Mouse (Mus musculus): ENCODE measurements around the gene Sdc3. TPM values are rescaled to one million over a fixed set of nuclear protein-coding genes. Genes with fewer than 3 reads are reported as not detected.

Gene Sdc3
- polyA plus RNA-seq, 1 experiment from 2014 or later: 113 TPM

DNA sequence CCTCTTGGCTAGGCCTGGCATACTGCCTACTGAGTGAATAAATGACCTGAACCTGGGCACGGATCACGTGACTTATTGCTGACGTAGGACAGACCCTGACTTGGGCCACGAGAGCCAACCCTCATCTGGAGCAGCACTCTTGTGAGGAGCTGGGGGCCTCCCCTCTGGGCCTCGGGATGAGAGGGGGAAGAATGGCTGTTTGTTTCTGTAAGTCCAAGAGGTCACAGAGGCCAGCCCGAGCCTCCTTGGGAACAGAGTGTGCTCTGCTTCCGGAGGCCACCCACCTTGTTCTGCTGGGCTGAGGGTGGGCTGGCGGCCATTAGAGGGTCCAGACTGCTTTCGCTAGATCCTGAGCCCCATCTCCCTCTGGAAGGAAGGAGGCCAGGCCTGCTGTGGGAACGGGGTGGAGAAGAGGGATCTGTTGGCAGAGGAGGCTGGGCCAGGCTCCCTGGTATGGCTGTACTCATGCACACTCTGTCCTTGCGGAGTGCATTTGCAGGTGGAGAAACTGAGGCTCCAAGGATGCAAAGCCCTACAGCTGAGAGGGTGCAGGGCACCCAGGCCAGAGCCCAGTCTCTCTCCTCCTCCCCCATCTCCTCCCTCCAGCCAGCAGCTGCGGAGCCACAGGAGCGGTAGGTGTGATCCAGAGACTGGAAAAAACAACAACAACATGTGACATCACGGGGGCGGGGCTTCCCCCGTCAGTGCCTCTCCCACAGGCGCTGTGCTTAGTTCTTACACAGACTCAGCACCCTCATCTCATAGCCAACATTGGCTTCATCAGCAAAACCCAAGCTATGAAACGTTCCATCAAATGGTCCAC lies 36.7 kb downstream of the Sdc3 start:
- Histone ChIP-seq H3K4me1 (replicated peaks; ENCODE audit: control insufficient read depth, insufficient read depth, low read length) (peaks cover 10% of the 10 kb centered on the region), H3K27ac (ENCODE audit: low read length) (no peak overlapping the region), H3K4me3 (replicated peaks; ENCODE audit: low read length) (no peak overlapping the region), H3K4me2 (ENCODE audit: low read length) (no peak overlapping the region), H3K36me3 (ENCODE audit: control insufficient read depth, insufficient read depth) (peaks cover under 1% of the 10 kb centered on the region), H3K9me3 (ENCODE audit: control insufficient read depth, low read length) (no peaks in the 10 kb centered on the region), H3K9ac (replicated peaks; ENCODE audit: low read depth, low read length) (no peak overlapping the region), H3K27me3 (replicated peaks; ENCODE audit: control insufficient read depth, insufficient read depth, low read length) (0 out of 2 replicates have a peak, but pooled peaks cover 7% of the 10 kb centered on the region)
- peak; percentile 45 for ATAC-seq
- WGBS: 12% methylated on average over 18 of the region's 18 CpGs

DNA sequence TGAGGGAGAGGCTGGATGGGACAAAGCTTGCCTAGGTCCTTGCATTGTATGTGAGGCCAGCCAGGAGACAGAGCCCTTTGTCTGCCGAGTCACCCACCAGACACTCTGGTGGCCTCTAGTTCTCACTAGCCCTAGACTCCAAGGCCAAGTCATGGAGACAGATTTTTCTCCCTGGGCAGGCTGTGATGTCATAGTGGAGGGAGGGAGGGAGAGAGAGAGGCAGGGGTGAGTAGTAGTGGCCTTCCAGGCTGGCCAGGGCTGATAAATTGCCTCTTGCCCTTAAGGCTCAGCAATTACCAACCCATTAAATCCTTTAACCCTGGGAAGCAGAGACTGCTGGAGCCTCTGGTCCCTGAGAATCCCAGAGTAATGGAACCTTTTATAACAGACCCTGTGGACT lies 41.8 kb downstream of the Sdc3 start:
- no peak overlapping the region for H3K4me3 ChIP-seq (replicated peaks; ENCODE audit: low read length)
- H3K4me1 ChIP-seq (replicated peaks; ENCODE audit: control insufficient read depth, insufficient read depth, low read length): peaks cover 16% of the 10 kb centered on the region
- no peaks in the 10 kb centered on the region for H3K36me3 ChIP-seq (ENCODE audit: control insufficient read depth, insufficient read depth)
- 52% methylated on average over 1 of the region's 1 CpGs for WGBS
- H3K27me3 ChIP-seq (replicated peaks; ENCODE audit: control insufficient read depth, insufficient read depth, low read length): peaks cover 18% of the 10 kb centered on the region
- no peak for ATAC-seq
- H3K9ac ChIP-seq (replicated peaks; ENCODE audit: low read depth, low read length): no peak overlapping the region
- no peaks in the 10 kb centered on the region for H3K9me3 ChIP-seq (ENCODE audit: control insufficient read depth, low read length)
- H3K4me2 ChIP-seq (ENCODE audit: low read length): no peak overlapping the region
- H3K27ac ChIP-seq (ENCODE audit: low read length): no peak overlapping the region

- no peak overlapping the region for H3K9ac ChIP-seq (replicated peaks; ENCODE audit: low read depth, low read length)
- no peak for ATAC-seq
- H3K9me3 ChIP-seq (ENCODE audit: control insufficient read depth, low read length): no peaks in the 10 kb centered on the region
- no peak overlapping the region for H3K4me3 ChIP-seq (replicated peaks; ENCODE audit: low read length)
- peaks cover 16% of the 10 kb centered on the region for H3K4me1 ChIP-seq (replicated peaks; ENCODE audit: control insufficient read depth, insufficient read depth, low read length)
- no peak overlapping the region for H3K27ac ChIP-seq (ENCODE audit: low read length)
- peaks cover 19% of the 10 kb centered on the region for H3K27me3 ChIP-seq (replicated peaks; ENCODE audit: control insufficient read depth, insufficient read depth, low read length)
- WGBS: 75% methylated on average over 4 of the region's 4 CpGs
- H3K4me2 ChIP-seq (ENCODE audit: low read length): no peak overlapping the region
- H3K36me3 ChIP-seq (ENCODE audit: control insufficient read depth, insufficient read depth): no peaks in the 10 kb centered on the region
Observed at GRCm38 (mm10) chr4:130835550-130835949, 43.2 kb downstream of the Sdc3 start.

GRCm38 (mm10) chr4:130836281-130837061 lies 44.1 kb downstream of the Sdc3 start:
- 2% methylated on average over 20 of the region's 20 CpGs for WGBS
- Histone ChIP-seq H3K27ac (ENCODE audit: low read length) (no peak overlapping the region; the same call in 1 of the 2 replicates), H3K9ac (replicated peaks; ENCODE audit: low read depth, low read length) (0 out of 2 replicates have a peak overlapping the region, but pooled peaks have one; percentile 17), H3K4me3 (replicated peaks; ENCODE audit: low read length) (peak overlapping the region; percentile 8; the same call in 1 of the 2 replicates), H3K9me3 (ENCODE audit: control insufficient read depth, low read length) (no peaks in the 10 kb centered on the region), H3K27me3 (replicated peaks; ENCODE audit: control insufficient read depth, insufficient read depth, low read length) (peaks cover 19% of the 10 kb centered on the region), H3K36me3 (ENCODE audit: control insufficient read depth, insufficient read depth) (no peaks in the 10 kb centered on the region), H3K4me2 (ENCODE audit: low read length) (peak overlapping the region; percentile 43), H3K4me1 (replicated peaks; ENCODE audit: control insufficient read depth, insufficient read depth, low read length) (peaks cover 20% of the 10 kb centered on the region)
- ATAC-seq: peak; percentile 84

- no peak for ATAC-seq
- no peak overlapping the region for H3K27ac ChIP-seq (ENCODE audit: low read length)
- peaks cover 23% of the 10 kb centered on the region for H3K4me1 ChIP-seq (replicated peaks; ENCODE audit: control insufficient read depth, insufficient read depth, low read length)
- H3K4me3 ChIP-seq (replicated peaks; ENCODE audit: low read length): no peak overlapping the region
- peaks cover 12% of the 10 kb centered on the region for H3K27me3 ChIP-seq (replicated peaks; ENCODE audit: control insufficient read depth, insufficient read depth, low read length)
- no peak overlapping the region for H3K4me2 ChIP-seq (ENCODE audit: low read length)
- no peaks in the 10 kb centered on the region for H3K36me3 ChIP-seq (ENCODE audit: control insufficient read depth, insufficient read depth)
- no peak overlapping the region for H3K9ac ChIP-seq (replicated peaks; ENCODE audit: low read depth, low read length)
- 42% methylated on average over 11 of the region's 11 CpGs for WGBS
- no peaks in the 10 kb centered on the region for H3K9me3 ChIP-seq (ENCODE audit: control insufficient read depth, low read length)
Observed at GRCm38 (mm10) chr4:130838585-130838984, 46.2 kb downstream of the Sdc3 start.

- WGBS: 41% methylated on average over 8 of the region's 8 CpGs
- ATAC-seq: peak; percentile 80
- no peak overlapping the region for H3K27ac ChIP-seq (ENCODE audit: low read length)
Observed at GRCm38 (mm10) chr4:130841107-130841840, 48.9 kb downstream of the Sdc3 start.

GRCm38 (mm10) chr4:130848814-130849213 lies 56.5 kb downstream of the Sdc3 start:
- Histone ChIP-seq H3K27me3 (replicated peaks; ENCODE audit: control insufficient read depth, insufficient read depth, low read length) (no peaks in the 10 kb centered on the region), H3K4me3 (replicated peaks; ENCODE audit: low read length) (no peak overlapping the region), H3K9ac (replicated peaks; ENCODE audit: low read depth, low read length) (no peak overlapping the region), H3K9me3 (ENCODE audit: control insufficient read depth, low read length) (no peaks in the 10 kb centered on the region), H3K36me3 (ENCODE audit: control insufficient read depth, insufficient read depth) (no peaks in the 10 kb centered on the region), H3K4me1 (replicated peaks; ENCODE audit: control insufficient read depth, insufficient read depth, low read length) (no peaks in the 10 kb centered on the region), H3K27ac (ENCODE audit: low read length) (no peak overlapping the region), H3K4me2 (ENCODE audit: low read length) (no peak overlapping the region)
- WGBS: 76% methylated on average over 14 of the region's 14 CpGs
- no peak for ATAC-seq

More at GRCm38 (mm10) chr4:130841107-130841840, 48.9 kb downstream of the Sdc3 start:
- H3K4me2 ChIP-seq (ENCODE audit: low read length): no peak overlapping the region
- no peaks in the 10 kb centered on the region for H3K36me3 ChIP-seq (ENCODE audit: control insufficient read depth, insufficient read depth)
- no peak overlapping the region for H3K4me3 ChIP-seq (replicated peaks; ENCODE audit: low read length)
- H3K27me3 ChIP-seq (replicated peaks; ENCODE audit: control insufficient read depth, insufficient read depth, low read length): peaks cover 9% of the 10 kb centered on the region; the same call in 1 of the 2 replicates
- H3K9me3 ChIP-seq (ENCODE audit: control insufficient read depth, low read length): no peaks in the 10 kb centered on the region
- H3K9ac ChIP-seq (replicated peaks; ENCODE audit: low read depth, low read length): peak overlapping the region; percentile 29; the same call in 1 of the 2 replicates
- H3K4me1 ChIP-seq (replicated peaks; ENCODE audit: control insufficient read depth, insufficient read depth, low read length): peaks cover 19% of the 10 kb centered on the region

DNA sequence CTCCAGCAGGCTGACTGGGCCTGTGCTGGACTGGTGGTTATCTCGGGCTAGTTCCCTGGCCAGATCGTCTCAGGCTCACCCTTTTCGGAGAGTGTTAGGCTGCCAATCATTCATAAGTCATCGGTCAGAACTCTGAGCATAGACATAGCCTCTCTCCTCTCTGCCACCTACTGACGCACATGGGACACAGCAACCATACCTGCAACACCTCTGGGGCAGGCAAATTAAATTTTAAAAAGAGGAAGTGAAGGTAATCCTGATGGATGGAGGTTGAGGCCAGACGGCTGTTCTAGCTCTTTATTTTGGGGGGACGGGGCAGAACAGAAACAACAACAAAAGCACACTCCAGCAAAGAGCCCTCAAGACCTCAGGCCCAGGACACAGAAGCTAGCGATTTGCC lies 65.3 kb downstream of the Sdc3 start:
- no peaks in the 10 kb centered on the region for H3K36me3 ChIP-seq (ENCODE audit: control insufficient read depth, insufficient read depth)
- H3K4me2 ChIP-seq (ENCODE audit: low read length): no peak overlapping the region
- no peak for ATAC-seq
- H3K27me3 ChIP-seq (replicated peaks; ENCODE audit: control insufficient read depth, insufficient read depth, low read length): 0 out of 2 replicates have a peak, but pooled peaks cover under 1% of the 10 kb centered on the region
- H3K4me1 ChIP-seq (replicated peaks; ENCODE audit: control insufficient read depth, insufficient read depth, low read length): peaks cover 11% of the 10 kb centered on the region
- H3K27ac ChIP-seq (ENCODE audit: low read length): no peak overlapping the region
- WGBS: 63% methylated on average over 8 of the region's 8 CpGs
- H3K9ac ChIP-seq (replicated peaks; ENCODE audit: low read depth, low read length): no peak overlapping the region
- H3K4me3 ChIP-seq (replicated peaks; ENCODE audit: low read length): no peak overlapping the region
- no peaks in the 10 kb centered on the region for H3K9me3 ChIP-seq (ENCODE audit: control insufficient read depth, low read length)

DNA sequence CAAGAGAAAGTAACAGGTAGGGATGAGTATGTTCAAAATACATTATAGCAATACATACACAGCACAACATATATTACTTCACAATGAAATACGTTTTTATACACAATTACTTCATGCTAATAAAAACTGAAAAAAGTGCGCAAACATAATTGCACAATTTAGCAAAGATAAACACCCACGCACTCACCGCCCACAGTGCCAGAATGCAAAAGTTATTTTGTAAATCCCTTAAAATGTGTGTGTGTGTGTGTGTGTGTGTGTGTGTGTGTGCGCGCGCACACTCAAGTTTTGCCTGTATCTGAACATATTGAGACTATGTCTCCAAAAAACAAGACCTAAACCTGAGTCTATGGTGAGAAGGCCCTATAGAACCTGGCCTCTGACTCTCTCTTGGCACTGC lies 66.5 kb downstream of the Sdc3 start:
- Histone ChIP-seq H3K4me1 (replicated peaks; ENCODE audit: control insufficient read depth, insufficient read depth, low read length) (peaks cover 11% of the 10 kb centered on the region), H3K4me3 (replicated peaks; ENCODE audit: low read length) (no peak overlapping the region), H3K27me3 (replicated peaks; ENCODE audit: control insufficient read depth, insufficient read depth, low read length) (peaks cover 2% of the 10 kb centered on the region; the same call in 1 of the 2 replicates), H3K4me2 (ENCODE audit: low read length) (no peak overlapping the region), H3K9me3 (ENCODE audit: control insufficient read depth, low read length) (no peaks in the 10 kb centered on the region), H3K27ac (ENCODE audit: low read length) (no peak overlapping the region), H3K9ac (replicated peaks; ENCODE audit: low read depth, low read length) (no peak overlapping the region), H3K36me3 (ENCODE audit: control insufficient read depth, insufficient read depth) (no peaks in the 10 kb centered on the region)
- 94% methylated on average over 7 of the region's 7 CpGs for WGBS
- no peak for ATAC-seq

All from forebrain, embryonic 16.5 days (tissue).